Mouse (Mus musculus): ENCODE results near the gene Gm10181. TPM values are rescaled to one million over a fixed set of nuclear protein-coding genes. Genes with fewer than 3 reads are reported as not detected.

Gene Gm10181
- not detected in 2 replicates for polyA plus RNA-seq (2015; fragmentation: Nextera tagmentation; extraction: Ambion mirVana)

DNA sequence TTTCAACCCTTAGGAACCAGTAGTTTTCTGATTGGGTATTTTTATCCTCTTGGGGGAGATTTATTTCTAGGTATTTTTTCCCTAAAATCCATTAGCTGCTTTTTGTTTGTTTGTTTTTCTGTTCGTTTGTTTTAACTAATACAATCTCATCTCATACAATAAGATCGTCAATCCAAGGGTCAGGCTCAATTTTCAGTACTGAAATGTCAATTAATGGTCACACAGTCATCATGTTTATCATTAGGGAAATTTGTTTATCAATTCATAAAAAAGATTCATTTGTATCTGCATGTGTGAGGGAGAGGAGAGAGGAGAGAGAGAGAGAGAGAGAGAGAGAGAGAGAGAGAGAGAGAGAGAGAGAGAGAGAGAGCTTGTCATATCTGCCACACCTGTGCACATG is at the start of gene Gm10181:
Gm10181 (plus strand) TSS at position 301 of the 400 bp plus-strand sequence.
- 82% methylated on average over 2 of the region's 2 CpGs for WGBS
- Histone ChIP-seq H3K27me3 (no peaks in the 10 kb centered on the region), H3K4me1 (replicated peaks) (no peaks in the 10 kb centered on the region), H3K9me3 (no peaks in the 10 kb centered on the region), H3K36me3 (no peaks in the 10 kb centered on the region), H3K9ac (no peak within 1 kb of the TSS), H3K4me2 (no peak within 1 kb of the TSS), H3K4me3 (no peak within 1 kb of the TSS), H3K27ac (replicated peaks) (no peak within 1 kb of the TSS)
- no peak for ATAC-seq (ENCODE audit: low FRiP score, low read depth)

GRCm38 (mm10) chr9:25041665-25042064 is 47.6 kb upstream of the Gm10181 start:
- Histone ChIP-seq H3K4me2 (no peak overlapping the region), H3K4me1 (replicated peaks) (no peaks in the 10 kb centered on the region), H3K27me3 (no peaks in the 10 kb centered on the region), H3K27ac (replicated peaks) (no peak overlapping the region), H3K9ac (no peak overlapping the region), H3K36me3 (no peaks in the 10 kb centered on the region), H3K9me3 (no peaks in the 10 kb centered on the region), H3K4me3 (no peak overlapping the region)
- no peak for ATAC-seq (ENCODE audit: low FRiP score, low read depth)
- 26% methylated on average over 6 of the region's 6 CpGs for WGBS

- H3K27me3 ChIP-seq: no peaks in the 10 kb centered on the region
- H3K9ac ChIP-seq: no peak overlapping the region
- no peak overlapping the region for H3K4me2 ChIP-seq
- H3K4me3 ChIP-seq: no peak overlapping the region
- WGBS: 73% methylated on average over 15 of the region's 15 CpGs
- H3K36me3 ChIP-seq: no peaks in the 10 kb centered on the region
- no peaks in the 10 kb centered on the region for H3K9me3 ChIP-seq
- no peak overlapping the region for H3K27ac ChIP-seq (replicated peaks)
- ATAC-seq (ENCODE audit: low FRiP score, low read depth): no peak
- H3K4me1 ChIP-seq (replicated peaks): no peaks in the 10 kb centered on the region
Observed at GRCm38 (mm10) chr9:25042162-25043111, 46.8 kb upstream of the Gm10181 start.

- no peak overlapping the region for H3K27ac ChIP-seq (replicated peaks)
- H3K4me3 ChIP-seq: no peak overlapping the region
- no peaks in the 10 kb centered on the region for H3K27me3 ChIP-seq
- H3K36me3 ChIP-seq: no peaks in the 10 kb centered on the region
- H3K4me1 ChIP-seq (replicated peaks): no peaks in the 10 kb centered on the region
- WGBS: 94% methylated on average over 3 of the region's 3 CpGs
- no peaks in the 10 kb centered on the region for H3K9me3 ChIP-seq
- H3K4me2 ChIP-seq: no peak overlapping the region
- H3K9ac ChIP-seq: no peak overlapping the region
- ATAC-seq (ENCODE audit: low FRiP score, low read depth): no peak
Observed at GRCm38 (mm10) chr9:25044325-25044724, 44.9 kb upstream of the Gm10181 start.

DNA sequence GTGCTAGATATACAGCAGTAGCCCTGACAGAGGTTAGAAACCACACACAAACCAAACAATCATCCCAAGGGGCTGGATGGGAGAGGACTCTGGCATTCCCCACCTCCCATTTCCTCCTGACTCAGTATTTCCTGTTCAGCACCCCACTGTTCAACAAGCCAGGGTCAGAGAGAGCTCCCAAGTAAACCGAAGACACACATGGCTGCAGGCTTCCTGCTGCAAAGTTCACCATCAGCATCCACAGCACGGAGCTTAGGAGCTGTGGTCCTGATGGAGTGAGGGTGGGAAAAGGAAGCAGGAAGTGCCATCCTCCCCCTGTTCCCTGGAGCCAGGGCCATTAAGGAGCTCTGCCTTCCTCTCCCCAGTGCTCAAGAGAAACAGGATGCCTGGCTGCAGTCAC is 40.9 kb upstream of the Gm10181 start:
- Histone ChIP-seq H3K4me3 (no peak overlapping the region), H3K9ac (no peak overlapping the region), H3K27me3 (no peaks in the 10 kb centered on the region), H3K36me3 (no peaks in the 10 kb centered on the region), H3K9me3 (no peaks in the 10 kb centered on the region), H3K4me2 (no peak overlapping the region), H3K27ac (replicated peaks) (no peak overlapping the region), H3K4me1 (replicated peaks) (no peaks in the 10 kb centered on the region)
- 57% methylated on average over 2 of the region's 2 CpGs for WGBS
- ATAC-seq (ENCODE audit: low FRiP score, low read depth): no peak

- no peak overlapping the region for H3K4me2 ChIP-seq
- 76% methylated on average over 2 of the region's 2 CpGs for WGBS
- no peaks in the 10 kb centered on the region for H3K4me1 ChIP-seq (replicated peaks)
- no peak overlapping the region for H3K9ac ChIP-seq
- H3K9me3 ChIP-seq: no peaks in the 10 kb centered on the region
- H3K27me3 ChIP-seq: no peaks in the 10 kb centered on the region
- no peak overlapping the region for H3K4me3 ChIP-seq
- H3K27ac ChIP-seq (replicated peaks): no peak overlapping the region
- ATAC-seq (ENCODE audit: low FRiP score, low read depth): no peak
- H3K36me3 ChIP-seq: no peaks in the 10 kb centered on the region
Observed at GRCm38 (mm10) chr9:25048940-25049339, 40.3 kb upstream of the Gm10181 start.

- no peak overlapping the region for H3K27ac ChIP-seq (replicated peaks)
- H3K36me3 ChIP-seq: no peaks in the 10 kb centered on the region
- 74% methylated on average over 4 of the region's 4 CpGs for WGBS
- ATAC-seq (ENCODE audit: low FRiP score, low read depth): no peak
- H3K4me2 ChIP-seq: no peak overlapping the region
- H3K9ac ChIP-seq: no peak overlapping the region
- H3K27me3 ChIP-seq: no peaks in the 10 kb centered on the region
- no peak overlapping the region for H3K4me3 ChIP-seq
- H3K9me3 ChIP-seq: no peaks in the 10 kb centered on the region
- H3K4me1 ChIP-seq (replicated peaks): peaks cover 3% of the 10 kb centered on the region
Observed at GRCm38 (mm10) chr9:25051901-25052300, 37.3 kb upstream of the Gm10181 start.

GRCm38 (mm10) chr9:25055650-25056376 is 33.4 kb upstream of the Gm10181 start:
- Histone ChIP-seq H3K4me1 (replicated peaks) (peaks cover 3% of the 10 kb centered on the region), H3K27ac (replicated peaks) (no peak overlapping the region), H3K27me3 (no peaks in the 10 kb centered on the region), H3K9ac (no peak overlapping the region), H3K9me3 (no peaks in the 10 kb centered on the region), H3K4me2 (no peak overlapping the region), H3K4me3 (no peak overlapping the region), H3K36me3 (no peaks in the 10 kb centered on the region)
- ATAC-seq (ENCODE audit: low FRiP score, low read depth): peak; percentile 71; the same call in 1 of the 2 replicates

- no peak overlapping the region for H3K9ac ChIP-seq
- H3K4me3 ChIP-seq: no peak overlapping the region
- no peaks in the 10 kb centered on the region for H3K36me3 ChIP-seq
- ATAC-seq (ENCODE audit: low FRiP score, low read depth): no peak
- H3K27ac ChIP-seq (replicated peaks): no peak overlapping the region
- H3K4me2 ChIP-seq: no peak overlapping the region
- H3K4me1 ChIP-seq (replicated peaks): peaks cover 3% of the 10 kb centered on the region
- no peaks in the 10 kb centered on the region for H3K27me3 ChIP-seq
- 80% methylated on average over 2 of the region's 3 CpGs for WGBS
- peaks cover 4% of the 10 kb centered on the region; the same call in 1 of the 2 replicates for H3K9me3 ChIP-seq
Observed at GRCm38 (mm10) chr9:25058726-25059125, 30.5 kb upstream of the Gm10181 start.

DNA sequence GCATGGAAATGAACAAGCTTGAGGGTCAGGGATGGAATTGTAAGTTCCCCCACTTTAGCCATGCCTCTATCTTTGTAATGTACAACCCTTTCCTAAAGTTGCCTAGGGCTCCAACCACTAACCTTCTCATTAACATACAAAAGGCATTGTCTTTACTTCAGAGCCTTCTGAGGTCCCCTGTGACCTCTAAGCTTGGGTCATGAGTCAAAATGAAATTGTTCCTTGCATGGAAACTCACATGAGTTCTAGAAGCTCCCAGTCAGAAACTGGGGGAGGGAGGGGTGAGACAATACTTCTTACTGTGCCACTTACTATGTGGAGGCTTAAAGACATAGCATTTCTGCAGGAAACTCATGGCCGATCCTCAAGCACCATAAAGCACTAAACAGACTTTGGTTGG is 16.6 kb upstream of the Gm10181 start:
- WGBS: 88% methylated on average over 1 of the region's 1 CpGs
- ATAC-seq (ENCODE audit: low FRiP score, low read depth): no peak
- H3K27me3 ChIP-seq: no peaks in the 10 kb centered on the region

DNA sequence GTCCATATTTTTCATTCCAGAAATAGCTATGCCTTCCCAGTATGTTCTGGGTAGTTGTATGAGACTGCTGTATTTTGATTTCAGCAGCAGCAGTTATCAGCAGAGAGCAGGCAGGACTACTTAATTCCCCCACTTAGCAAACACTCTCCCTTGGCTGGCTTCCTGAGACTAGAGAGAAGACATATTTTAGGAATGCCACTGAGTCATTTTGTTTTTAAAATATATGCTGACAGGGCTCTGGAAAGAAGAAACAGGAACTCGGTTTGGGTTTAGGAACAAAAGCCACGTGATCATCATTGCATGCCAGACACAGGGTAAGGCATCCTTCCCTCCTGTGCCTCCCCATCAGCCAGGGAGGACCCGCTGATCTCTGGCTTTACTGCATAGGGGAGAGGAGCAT is 13.2 kb upstream of the Gm10181 start:
- Histone ChIP-seq H3K9me3 (no peaks in the 10 kb centered on the region), H3K4me1 (replicated peaks) (no peaks in the 10 kb centered on the region), H3K9ac (no peak overlapping the region), H3K4me3 (no peak overlapping the region), H3K4me2 (no peak overlapping the region), H3K27me3 (no peaks in the 10 kb centered on the region), H3K36me3 (no peaks in the 10 kb centered on the region), H3K27ac (replicated peaks) (no peak overlapping the region)
- WGBS: 71% methylated on average over 3 of the region's 3 CpGs
- no peak for ATAC-seq (ENCODE audit: low FRiP score, low read depth)

More for the DNA sequence above, 16.6 kb upstream of the Gm10181 start:
- Histone ChIP-seq H3K36me3 (no peaks in the 10 kb centered on the region), H3K27ac (replicated peaks) (no peak overlapping the region), H3K9ac (no peak overlapping the region), H3K4me2 (no peak overlapping the region), H3K9me3 (no peaks in the 10 kb centered on the region), H3K4me1 (replicated peaks) (no peaks in the 10 kb centered on the region), H3K4me3 (no peak overlapping the region)

- no peak for ATAC-seq (ENCODE audit: low FRiP score, low read depth)
- H3K27me3 ChIP-seq: no peaks in the 10 kb centered on the region
- no peak overlapping the region for H3K4me2 ChIP-seq
- H3K9ac ChIP-seq: no peak overlapping the region
- no peak overlapping the region for H3K4me3 ChIP-seq
- H3K36me3 ChIP-seq: no peaks in the 10 kb centered on the region
- no peaks in the 10 kb centered on the region for H3K4me1 ChIP-seq (replicated peaks)
- no peaks in the 10 kb centered on the region for H3K9me3 ChIP-seq
- H3K27ac ChIP-seq (replicated peaks): no peak overlapping the region
- 88% methylated on average over 1 of the region's 1 CpGs for WGBS
Observed at GRCm38 (mm10) chr9:25076505-25076904, 12.7 kb upstream of the Gm10181 start.

All from hindbrain, embryonic 15.5 days (tissue).